Mouse (Mus musculus) forebrain, embryonic 12.5 days (tissue): ENCODE data around the gene Cfap126. TPM values are rescaled to one million over a fixed set of nuclear protein-coding genes. Genes with fewer than 3 reads are reported as not detected.

Experiments
- ATAC-seq: fragments of 200-750 bp; cut with Nextera tagmentation; 2 replicates; pipeline ENCODE4 v1.8.0; 2017; ENCODE audit warnings: moderate TSS enrichment; ENCODE audit not compliant: low FRiP score
- H3K27ac ChIP-seq: fragments of 300-500 bp; sonication (generic); 2 replicates; pipeline ENCODE4 v1.5.1; 2016; ENCODE audit warnings: mild to moderate bottlenecking
- H3K27me3 ChIP-seq: fragments of 300-500 bp; sonication (generic); 2 replicates; pipeline ENCODE4 v1.6.1; 2016; ENCODE audit warnings: mild to moderate bottlenecking
- H3K36me3 ChIP-seq: fragments of 300-500 bp; sonication (generic); replicated peaks from 2 replicates; pipeline ENCODE4 v1.6.1; 2016; ENCODE audit warnings: mild to moderate bottlenecking
- H3K4me1 ChIP-seq: fragments of 300-500 bp; sonication (generic); 2 replicates; pipeline ENCODE4 v1.6.1; 2016
- H3K4me2 ChIP-seq: fragments of 300-500 bp; sonication (generic); 2 replicates; pipeline ENCODE4 v1.6.1; 2016; ENCODE audit warnings: mild to moderate bottlenecking, moderate library complexity
- H3K4me3 ChIP-seq: fragments of 300-500 bp; sonication (generic); replicated peaks from 2 replicates; pipeline ENCODE4 v1.5.1; 2016; ENCODE audit warnings: mild to moderate bottlenecking
- H3K9ac ChIP-seq: fragments of 300-500 bp; sonication (generic); 2 replicates; pipeline ENCODE4 v1.6.1; 2016; ENCODE audit warnings: mild to moderate bottlenecking
- H3K9me3 ChIP-seq: fragments of 300-500 bp; sonication (generic); 2 replicates; pipeline ENCODE4 v1.6.1; 2016
- WGBS: fragments of 180-500 bp; shearing (Covaris S2); methylation state at CpG from one replicate; pipeline ENCODE4 v1.1.7; 2016; 5-methylcytosine and 5-hydroxymethylcytosine counted together
- polyA plus RNA-seq: library from polyadenylated mRNA; unstranded; fragments of >200 nt; fragmentation: Nextera tagmentation; extraction: Ambion mirVana; gene quantifications from 2 replicates; pipeline ENCODE4 v1.2.1, GENCODE M21; 2016

Cfap126 gene
- polyA plus RNA-seq, 1 experiment from 2014 or later: 5.2 TPM

GRCm38 (mm10) chr1:171149974-171150760, 36.4 kb downstream of the Cfap126 start, which contains the start of the genes Sdhc and Mpz:
Gene Sdhc (minus strand): TSS chr1:171150603.
Gene Mpz (plus strand): TSS chr1:171150711.
- Histone ChIP-seq H3K9me3 (no peaks in the 10 kb centered on the region), H3K36me3 (peaks cover 7% of the 10 kb centered on the region; the same call in 1 of the 2 replicates), H3K27me3 (peaks cover 3% of the 10 kb centered on the region; the same call in 1 of the 2 replicates), H3K4me2 (peak within 1 kb of the TSS; percentile 88), H3K4me3 (peak within 1 kb of the TSS; percentile 81), H3K27ac (peak within 1 kb of the TSS; percentile 19; the same call in 1 of the 2 replicates), H3K9ac (peak within 1 kb of the TSS; percentile 79), H3K4me1 (peaks cover 12% of the 10 kb centered on the region)
- WGBS: under 1% methylated on average over 34 of the region's 34 CpGs
- ATAC-seq: peak; percentile 97

GRCm38 (mm10) chr1:171150838-171151391, 37.2 kb downstream of the Cfap126 start:
- Histone ChIP-seq H3K4me3 (peak overlapping the region; percentile 81), H3K36me3 (peaks cover 1% of the 10 kb centered on the region; the same call in 1 of the 2 replicates), H3K4me1 (peaks cover 12% of the 10 kb centered on the region), H3K9ac (peak overlapping the region; percentile 65), H3K9me3 (no peaks in the 10 kb centered on the region), H3K27ac (peak overlapping the region; percentile 19; the same call in 1 of the 2 replicates), H3K27me3 (peaks cover 9% of the 10 kb centered on the region), H3K4me2 (peak overlapping the region; percentile 88)
- WGBS: 7% methylated on average over 18 of the region's 18 CpGs
- peak; percentile 28 for ATAC-seq

DNA sequence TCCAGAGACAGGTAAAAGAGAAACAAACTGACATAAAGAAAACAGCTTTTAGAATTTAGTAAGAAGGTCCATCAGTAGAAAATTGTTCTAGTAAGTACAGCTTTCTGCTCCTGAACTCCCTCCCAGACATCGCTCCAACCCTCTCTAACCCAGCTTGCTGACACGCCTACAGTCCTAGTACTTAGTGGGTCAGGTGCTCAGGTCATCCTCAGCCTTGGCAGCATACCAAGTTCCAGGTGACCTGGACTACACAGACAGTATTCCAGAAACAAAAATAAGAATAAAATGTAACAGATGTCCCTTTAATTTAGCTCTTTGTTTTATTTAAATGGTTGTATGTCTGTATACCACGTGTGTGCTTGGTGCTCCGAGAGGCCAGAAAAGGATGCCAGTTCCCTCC, 38.2 kb downstream of the Cfap126 start:
- no peak for ATAC-seq
- 84% methylated on average over 4 of the region's 4 CpGs for WGBS
- Histone ChIP-seq H3K36me3 (no peaks in the 10 kb centered on the region), H3K4me2 (no peak overlapping the region), H3K27me3 (peaks cover 20% of the 10 kb centered on the region), H3K4me1 (peaks cover 12% of the 10 kb centered on the region), H3K9ac (no peak overlapping the region), H3K9me3 (no peaks in the 10 kb centered on the region), H3K27ac (no peak overlapping the region), H3K4me3 (no peak overlapping the region)

DNA sequence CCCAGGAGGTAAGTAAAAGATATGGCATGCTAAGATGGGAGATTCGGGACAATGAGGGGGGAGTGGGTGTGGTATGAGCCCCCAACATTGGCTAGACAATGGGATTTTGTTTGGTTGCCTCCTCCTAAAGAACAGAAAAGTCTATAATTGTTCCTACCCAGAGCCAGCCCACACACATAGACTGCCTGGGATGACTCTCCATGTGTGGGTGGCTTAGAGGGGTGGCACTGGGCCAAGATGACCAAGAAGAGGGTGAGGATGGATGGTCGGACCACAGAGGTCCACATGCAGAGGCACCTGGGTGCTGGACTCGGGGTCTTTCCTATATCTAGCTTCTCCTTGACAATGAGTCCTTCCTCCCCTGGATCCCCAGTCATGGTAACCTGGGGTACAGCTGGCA, 42.9 kb downstream of the Cfap126 start:
- ATAC-seq: no peak
- WGBS: 66% methylated on average over 3 of the region's 3 CpGs
- peaks cover 59% of the 10 kb centered on the region for H3K27me3 ChIP-seq

GRCm38 (mm10) chr1:171157965-171158364, 44.2 kb downstream of the Cfap126 start:
- Histone ChIP-seq H3K9ac (no peak overlapping the region), H3K4me2 (no peak overlapping the region), H3K27ac (no peak overlapping the region), H3K9me3 (no peaks in the 10 kb centered on the region), H3K4me3 (no peak overlapping the region), H3K4me1 (peaks cover 9% of the 10 kb centered on the region), H3K36me3 (no peaks in the 10 kb centered on the region), H3K27me3 (peaks cover 60% of the 10 kb centered on the region)
- no peak for ATAC-seq

More for the DNA sequence above, 42.9 kb downstream of the Cfap126 start:
- Histone ChIP-seq H3K27ac (no peak overlapping the region), H3K4me3 (no peak overlapping the region), H3K9me3 (no peaks in the 10 kb centered on the region), H3K36me3 (no peaks in the 10 kb centered on the region), H3K4me2 (no peak overlapping the region), H3K9ac (no peak overlapping the region), H3K4me1 (peaks cover 9% of the 10 kb centered on the region)

- Histone ChIP-seq H3K27me3 (peaks cover 62% of the 10 kb centered on the region), H3K9me3 (no peaks in the 10 kb centered on the region), H3K4me1 (peaks cover 9% of the 10 kb centered on the region), H3K27ac (no peak overlapping the region), H3K36me3 (no peaks in the 10 kb centered on the region), H3K4me3 (peak overlapping the region; percentile 16), H3K4me2 (peak overlapping the region; percentile 46), H3K9ac (0 out of 2 replicates have a peak overlapping the region, but pooled peaks have one; percentile 21)
- WGBS: 4% methylated on average over 15 of the region's 15 CpGs
- ATAC-seq: no peak
Measured at GRCm38 (mm10) chr1:171159485-171159975, 45.8 kb downstream of the Cfap126 start.

DNA sequence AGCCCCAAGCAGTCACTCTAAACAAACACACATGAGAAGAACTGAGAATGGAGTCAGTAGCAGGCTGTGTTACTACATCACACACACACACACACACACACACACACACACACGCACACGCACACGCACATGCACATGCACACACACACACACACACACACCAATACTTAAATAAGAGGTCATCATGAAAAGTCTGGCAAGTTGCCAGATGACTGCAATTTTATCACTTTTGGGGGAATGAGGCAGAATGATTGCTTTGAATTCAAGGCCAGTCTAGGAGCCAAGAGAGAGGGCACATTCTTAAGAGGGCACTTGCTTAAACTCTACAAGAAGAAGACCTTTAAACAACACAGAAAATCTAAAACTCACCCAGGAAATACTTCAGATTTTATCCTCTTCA, 48.8 kb downstream of the Cfap126 start:
- Histone ChIP-seq H3K9ac (no peak overlapping the region), H3K4me2 (no peak overlapping the region), H3K4me1 (peaks cover 9% of the 10 kb centered on the region), H3K9me3 (no peaks in the 10 kb centered on the region), H3K27ac (no peak overlapping the region), H3K36me3 (no peaks in the 10 kb centered on the region), H3K4me3 (no peak overlapping the region), H3K27me3 (peaks cover 42% of the 10 kb centered on the region)
- no peak for ATAC-seq
- WGBS: 93% methylated on average over 3 of the region's 3 CpGs

DNA sequence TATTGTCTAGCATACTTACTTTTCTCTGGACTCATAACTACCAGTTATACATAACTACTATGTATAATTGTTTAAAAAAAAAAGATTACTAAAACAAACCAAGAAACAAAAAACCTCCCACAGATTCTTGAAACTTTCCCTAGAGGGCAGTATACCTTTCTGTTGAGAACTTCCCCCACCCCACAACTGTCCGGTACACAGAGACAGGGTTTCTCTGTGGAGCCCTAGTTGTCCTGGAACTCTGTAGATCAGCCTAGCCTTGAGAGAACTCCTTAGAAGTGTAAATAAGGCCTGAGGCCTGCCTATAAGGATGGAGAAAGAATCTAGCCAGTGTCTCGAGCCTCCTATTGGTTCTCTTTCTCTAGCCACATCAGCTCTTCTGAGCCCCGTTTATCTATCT, 50.5 kb downstream of the Cfap126 start:
- no peak overlapping the region for H3K4me3 ChIP-seq
- no peaks in the 10 kb centered on the region for H3K9me3 ChIP-seq
- peaks cover 27% of the 10 kb centered on the region for H3K27me3 ChIP-seq
- H3K9ac ChIP-seq: no peak overlapping the region
- H3K36me3 ChIP-seq: no peaks in the 10 kb centered on the region
- no peak for ATAC-seq
- H3K4me1 ChIP-seq: peaks cover 9% of the 10 kb centered on the region
- 35% methylated on average over 3 of the region's 3 CpGs for WGBS
- no peak overlapping the region for H3K27ac ChIP-seq
- no peak overlapping the region for H3K4me2 ChIP-seq

DNA sequence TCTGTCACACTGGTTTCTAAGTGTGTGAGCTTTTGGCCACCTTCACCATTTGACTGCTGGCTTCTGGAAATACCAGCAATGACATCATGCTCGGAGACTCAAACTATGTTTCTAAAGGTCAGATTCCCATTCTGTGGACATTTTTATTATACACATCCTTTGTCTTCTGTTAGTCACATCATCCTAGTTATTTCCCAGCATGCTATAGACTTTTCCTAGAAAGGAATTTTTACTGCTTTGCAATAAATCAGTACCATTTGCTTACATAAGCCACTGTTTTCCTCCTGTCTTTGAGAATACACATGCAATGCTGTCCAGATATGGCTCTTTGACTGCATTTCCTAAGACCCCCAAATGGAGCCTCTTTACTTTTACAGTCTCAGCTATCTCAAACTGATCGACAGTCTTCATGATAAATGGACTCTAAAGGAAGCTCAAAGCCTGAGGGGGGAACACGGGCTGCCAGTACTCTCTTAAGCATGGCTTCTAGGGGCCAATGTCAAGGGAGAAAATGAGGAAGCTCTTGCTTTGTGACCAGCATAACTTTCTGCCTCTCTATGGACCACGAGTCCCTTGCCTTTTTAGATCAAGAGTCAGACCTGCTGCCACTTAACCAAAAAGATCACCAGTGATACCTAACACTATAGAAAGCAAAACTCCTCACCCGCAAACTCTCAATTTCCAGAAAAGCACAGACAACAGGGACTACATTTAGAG, 52.1 kb downstream of the Cfap126 start:
- Histone ChIP-seq H3K36me3 (no peaks in the 10 kb centered on the region), H3K4me1 (no peaks in the 10 kb centered on the region), H3K4me2 (no peak overlapping the region), H3K9me3 (no peaks in the 10 kb centered on the region), H3K9ac (no peak overlapping the region), H3K27me3 (peaks cover 12% of the 10 kb centered on the region), H3K27ac (no peak overlapping the region), H3K4me3 (no peak overlapping the region)
- 82% methylated on average over 5 of the region's 5 CpGs for WGBS
- ATAC-seq: no peak

DNA sequence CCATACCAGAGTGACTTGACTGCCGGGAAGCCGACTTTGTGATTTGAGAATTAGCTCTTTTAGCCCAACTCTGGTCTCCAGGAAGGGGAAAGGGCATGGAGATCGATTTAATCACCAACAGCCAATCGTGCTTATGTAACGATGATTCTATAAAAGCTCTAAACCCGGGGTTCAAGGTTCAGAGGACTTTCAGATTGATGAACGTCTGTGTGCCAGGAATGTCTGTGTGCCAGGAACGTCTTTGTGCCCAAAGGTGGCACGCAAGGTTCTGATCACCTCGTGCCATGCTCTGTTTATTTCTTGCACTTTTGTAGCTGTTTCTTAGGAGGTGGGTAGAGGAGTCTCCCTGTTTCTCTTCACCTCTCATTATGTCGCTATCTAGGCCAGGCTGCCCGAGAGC, 55.2 kb downstream of the Cfap126 start:
- 88% methylated on average over 12 of the region's 12 CpGs for WGBS

DNA sequence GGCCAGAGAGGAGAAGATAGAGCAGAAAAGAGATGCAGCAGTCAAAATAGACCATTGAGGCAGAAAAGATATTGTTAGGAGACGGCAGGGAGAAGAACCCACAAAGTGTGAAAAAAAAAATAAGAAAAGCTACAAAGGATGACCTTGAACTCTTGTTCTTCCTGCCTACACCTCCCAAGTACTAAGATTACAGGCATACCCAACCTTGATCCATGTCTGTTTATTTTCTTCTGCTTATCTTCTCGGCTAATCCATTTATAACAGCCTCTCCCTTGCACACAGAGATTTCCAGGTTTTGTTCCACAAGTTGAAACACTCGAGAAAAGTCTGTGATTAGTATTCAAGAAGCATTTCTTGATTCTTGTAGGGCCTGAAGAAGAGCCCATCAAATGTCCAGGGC, 56.2 kb downstream of the Cfap126 start:
- no peaks in the 10 kb centered on the region for H3K36me3 ChIP-seq
- H3K4me3 ChIP-seq: no peak overlapping the region
- 78% methylated on average over 3 of the region's 3 CpGs for WGBS
- ATAC-seq: no peak
- H3K9me3 ChIP-seq: no peaks in the 10 kb centered on the region
- no peak overlapping the region for H3K27ac ChIP-seq
- no peak overlapping the region for H3K4me2 ChIP-seq
- no peaks in the 10 kb centered on the region for H3K27me3 ChIP-seq
- H3K9ac ChIP-seq: no peak overlapping the region
- H3K4me1 ChIP-seq: no peaks in the 10 kb centered on the region

More for the DNA sequence above, 55.2 kb downstream of the Cfap126 start:
- no peaks in the 10 kb centered on the region for H3K36me3 ChIP-seq
- no peaks in the 10 kb centered on the region for H3K4me1 ChIP-seq
- H3K4me3 ChIP-seq: no peak overlapping the region
- no peak overlapping the region for H3K4me2 ChIP-seq
- H3K27ac ChIP-seq: no peak overlapping the region
- H3K9ac ChIP-seq: no peak overlapping the region
- ATAC-seq: no peak
- H3K9me3 ChIP-seq: no peaks in the 10 kb centered on the region
- H3K27me3 ChIP-seq: no peaks in the 10 kb centered on the region

DNA sequence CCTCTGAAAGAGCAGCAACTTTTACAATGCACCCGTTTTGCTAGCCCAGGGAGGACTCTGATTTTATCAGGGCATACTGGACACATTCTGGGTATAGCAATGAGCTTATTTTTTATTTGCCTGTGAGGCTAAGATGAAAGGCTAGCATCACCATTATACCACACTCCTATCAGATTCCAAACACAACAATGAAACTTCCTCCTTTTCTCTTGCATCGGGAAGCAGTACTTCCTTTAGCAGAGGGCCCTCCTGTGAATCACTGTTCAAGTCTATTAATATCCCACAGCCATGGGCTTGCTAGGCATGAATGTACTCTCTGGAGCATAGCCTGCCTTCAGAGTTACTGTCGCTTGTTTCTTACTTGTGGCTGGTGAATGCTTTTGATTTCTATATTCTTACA, 57.4 kb downstream of the Cfap126 start:
- Histone ChIP-seq H3K4me3 (no peak overlapping the region), H3K27me3 (no peaks in the 10 kb centered on the region), H3K4me1 (no peaks in the 10 kb centered on the region), H3K9me3 (no peaks in the 10 kb centered on the region), H3K9ac (no peak overlapping the region), H3K4me2 (no peak overlapping the region), H3K36me3 (no peaks in the 10 kb centered on the region), H3K27ac (no peak overlapping the region)
- no peak for ATAC-seq
- WGBS: 69% methylated on average over 3 of the region's 3 CpGs
